Mouse (Mus musculus): Measurements from ENCODE around the gene Oaz1. TPM values are rescaled to one million over a fixed set of nuclear protein-coding genes. Genes with fewer than 3 reads are reported as not detected.

Oaz1 gene
- polyA plus RNA-seq, 1 experiment from 2014 or later = 1,149 TPM

GRCm38 (mm10) chr10:80791476-80792174, 34.8 kb upstream of the Oaz1 start:
- Histone ChIP-seq H3K4me2 (ENCODE audit: low read length) (no peak overlapping the region), H3K27ac (ENCODE audit: low read length) (no peak overlapping the region), H3K4me1 (ENCODE audit: control insufficient read depth, insufficient read depth, low read length) (peaks cover 4% of the 10 kb centered on the region; the same call in 1 of the 2 replicates), H3K9me3 (replicated peaks; ENCODE audit: control insufficient read depth, low read length, poor library complexity, severe bottlenecking) (no peaks in the 10 kb centered on the region), H3K9ac (ENCODE audit: low read depth, low read length) (no peak overlapping the region), H3K27me3 (ENCODE audit: control insufficient read depth, insufficient read depth, low read depth, low read length) (no peaks in the 10 kb centered on the region), H3K36me3 (ENCODE audit: control insufficient read depth, insufficient read depth, low read length) (peaks cover 55% of the 10 kb centered on the region), H3K4me3 (ENCODE audit: low read depth, low read length) (no peak overlapping the region)
- ATAC-seq = no peak
- 85% methylated on average over 32 of the region's 33 CpGs for WGBS

GRCm38 (mm10) chr10:80792175-80793032, 34.1 kb upstream of the Oaz1 start:
- WGBS = 73% methylated on average over 41 of the region's 41 CpGs
- no peaks in the 10 kb centered on the region for H3K27me3 ChIP-seq (ENCODE audit: control insufficient read depth, insufficient read depth, low read depth, low read length)
- no peak overlapping the region for H3K9ac ChIP-seq (ENCODE audit: low read depth, low read length)
- H3K36me3 ChIP-seq (ENCODE audit: control insufficient read depth, insufficient read depth, low read length) = peaks cover 48% of the 10 kb centered on the region
- no peak overlapping the region for H3K4me2 ChIP-seq (ENCODE audit: low read length)
- H3K9me3 ChIP-seq (replicated peaks; ENCODE audit: control insufficient read depth, low read length, poor library complexity, severe bottlenecking) = no peaks in the 10 kb centered on the region
- H3K4me3 ChIP-seq (ENCODE audit: low read depth, low read length) = no peak overlapping the region
- H3K4me1 ChIP-seq (ENCODE audit: control insufficient read depth, insufficient read depth, low read length) = peaks cover 11% of the 10 kb centered on the region
- ATAC-seq = no peak
- H3K27ac ChIP-seq (ENCODE audit: low read length) = no peak overlapping the region

- Histone ChIP-seq H3K9me3 (replicated peaks; ENCODE audit: control insufficient read depth, low read length, poor library complexity, severe bottlenecking) (no peaks in the 10 kb centered on the region), H3K9ac (ENCODE audit: low read depth, low read length) (no peak overlapping the region), H3K27ac (ENCODE audit: low read length) (no peak overlapping the region), H3K4me1 (ENCODE audit: control insufficient read depth, insufficient read depth, low read length) (peaks cover 11% of the 10 kb centered on the region), H3K4me2 (ENCODE audit: low read length) (no peak overlapping the region), H3K27me3 (ENCODE audit: control insufficient read depth, insufficient read depth, low read depth, low read length) (no peaks in the 10 kb centered on the region), H3K36me3 (ENCODE audit: control insufficient read depth, insufficient read depth, low read length) (peaks cover 41% of the 10 kb centered on the region), H3K4me3 (ENCODE audit: low read depth, low read length) (no peak overlapping the region)
- 89% methylated on average over 13 of the region's 13 CpGs for WGBS
- ATAC-seq = no peak
Observed at GRCm38 (mm10) chr10:80793033-80793784, 33.2 kb upstream of the Oaz1 start.

- no peak overlapping the region for H3K4me2 ChIP-seq (ENCODE audit: low read length)
- no peak for ATAC-seq
- H3K4me3 ChIP-seq (ENCODE audit: low read depth, low read length) = no peak overlapping the region
- WGBS = 86% methylated on average over 4 of the region's 4 CpGs
- H3K36me3 ChIP-seq (ENCODE audit: control insufficient read depth, insufficient read depth, low read length) = peaks cover 36% of the 10 kb centered on the region
- H3K27me3 ChIP-seq (ENCODE audit: control insufficient read depth, insufficient read depth, low read depth, low read length) = no peaks in the 10 kb centered on the region
- peaks cover 11% of the 10 kb centered on the region for H3K4me1 ChIP-seq (ENCODE audit: control insufficient read depth, insufficient read depth, low read length)
- no peaks in the 10 kb centered on the region for H3K9me3 ChIP-seq (replicated peaks; ENCODE audit: control insufficient read depth, low read length, poor library complexity, severe bottlenecking)
- no peak overlapping the region for H3K9ac ChIP-seq (ENCODE audit: low read depth, low read length)
- no peak overlapping the region for H3K27ac ChIP-seq (ENCODE audit: low read length)
Observed at GRCm38 (mm10) chr10:80793803-80794202, 32.7 kb upstream of the Oaz1 start.

- Histone ChIP-seq H3K36me3 (ENCODE audit: control insufficient read depth, insufficient read depth, low read length) (peaks cover 28% of the 10 kb centered on the region), H3K4me2 (ENCODE audit: low read length) (no peak overlapping the region), H3K9me3 (replicated peaks; ENCODE audit: control insufficient read depth, low read length, poor library complexity, severe bottlenecking) (no peaks in the 10 kb centered on the region), H3K4me1 (ENCODE audit: control insufficient read depth, insufficient read depth, low read length) (peaks cover 16% of the 10 kb centered on the region), H3K27ac (ENCODE audit: low read length) (no peak overlapping the region), H3K4me3 (ENCODE audit: low read depth, low read length) (no peak overlapping the region), H3K27me3 (ENCODE audit: control insufficient read depth, insufficient read depth, low read depth, low read length) (no peaks in the 10 kb centered on the region), H3K9ac (ENCODE audit: low read depth, low read length) (no peak overlapping the region)
- no peak for ATAC-seq
- 84% methylated on average over 8 of the region's 8 CpGs for WGBS
Observed at GRCm38 (mm10) chr10:80794750-80795149, 31.7 kb upstream of the Oaz1 start.

- 81% methylated on average over 9 of the region's 9 CpGs for WGBS
- Histone ChIP-seq H3K4me1 (ENCODE audit: control insufficient read depth, insufficient read depth, low read length) (peaks cover 21% of the 10 kb centered on the region), H3K36me3 (ENCODE audit: control insufficient read depth, insufficient read depth, low read length) (peaks cover 21% of the 10 kb centered on the region), H3K4me3 (ENCODE audit: low read depth, low read length) (no peak overlapping the region), H3K9me3 (replicated peaks; ENCODE audit: control insufficient read depth, low read length, poor library complexity, severe bottlenecking) (no peaks in the 10 kb centered on the region), H3K27ac (ENCODE audit: low read length) (no peak overlapping the region), H3K27me3 (ENCODE audit: control insufficient read depth, insufficient read depth, low read depth, low read length) (no peaks in the 10 kb centered on the region), H3K4me2 (ENCODE audit: low read length) (peak overlapping the region; percentile 66; the same call in 1 of the 2 replicates), H3K9ac (ENCODE audit: low read depth, low read length) (no peak overlapping the region)
- ATAC-seq = no peak
Observed at GRCm38 (mm10) chr10:80796307-80796848, 30.1 kb upstream of the Oaz1 start.

GRCm38 (mm10) chr10:80797186-80798149, 29.0 kb upstream of the Oaz1 start:
- Histone ChIP-seq H3K27ac (ENCODE audit: low read length) (peak overlapping the region; percentile 96), H3K4me3 (ENCODE audit: low read depth, low read length) (peak overlapping the region; percentile 74), H3K27me3 (ENCODE audit: control insufficient read depth, insufficient read depth, low read depth, low read length) (no peaks in the 10 kb centered on the region), H3K9ac (ENCODE audit: low read depth, low read length) (peak overlapping the region; percentile 88), H3K36me3 (ENCODE audit: control insufficient read depth, insufficient read depth, low read length) (peaks cover 14% of the 10 kb centered on the region), H3K9me3 (replicated peaks; ENCODE audit: control insufficient read depth, low read length, poor library complexity, severe bottlenecking) (no peaks in the 10 kb centered on the region), H3K4me2 (ENCODE audit: low read length) (peak overlapping the region; percentile 66), H3K4me1 (ENCODE audit: control insufficient read depth, insufficient read depth, low read length) (peaks cover 21% of the 10 kb centered on the region)
- 3% methylated on average over 49 of the region's 59 CpGs for WGBS
- ATAC-seq = peak; percentile 78
